ENCODE assay signal across 8 mouse cellular contexts in genomic region chr11:74838441-74838840, GRCm38 (mm10). TPM values are rescaled to one million over a fixed set of nuclear protein-coding genes. Genes with fewer than 3 reads are reported as not detected.
DNase-seq lines count a peak whose midpoint lies in the region; ATAC-seq and TF ChIP-seq lines count a peak whose summit lies in the region.

No protein-coding gene starts in this region.

- H3K27me3 ChIP-seq in E14TG2a.4 (ENCODE audit: insufficient read depth, low read length): no peaks in the 10 kb centered on the region
- no peaks in the 10 kb centered on the region for H3K27me3 ChIP-seq in forebrain, embryonic 11.5 days (ENCODE audit: control insufficient read depth, insufficient read depth, low read length)
- H3K27me3 ChIP-seq in heart, embryonic 16.5 days (ENCODE audit: control insufficient read depth, insufficient read depth, low read length): no peaks in the 10 kb centered on the region
- H3K27me3 ChIP-seq in liver, embryonic 15.5 days: no peaks in the 10 kb centered on the region
- no peaks in the 10 kb centered on the region for H3K27me3 ChIP-seq in neural tube, embryonic 13.5 days
- no peaks in the 10 kb centered on the region for H3K27me3 ChIP-seq in testis, adult 2 months (ENCODE audit: control insufficient read depth, insufficient read depth, low read length)

- TF ChIP-seq POLR2A in testis, adult 2 months (IDR thresholded peaks at IDR 0.05; ENCODE audit: control insufficient read depth, low read depth, low read length): peak; percentile 59

- H3K36me3 ChIP-seq in E14TG2a.4 (ENCODE audit: insufficient read depth, low read length): peaks cover 79% of the 10 kb centered on the region
- no peaks in the 10 kb centered on the region; the same call in 1 of the 2 replicates for H3K36me3 ChIP-seq in forebrain, embryonic 11.5 days (ENCODE audit: control insufficient read depth, insufficient read depth, low read length)
- peaks cover 11% of the 10 kb centered on the region for H3K36me3 ChIP-seq in heart, embryonic 16.5 days (ENCODE audit: control insufficient read depth, insufficient read depth)
- peaks cover 24% of the 10 kb centered on the region for H3K36me3 ChIP-seq in liver, embryonic 15.5 days (replicated peaks)
- peaks cover 22% of the 10 kb centered on the region for H3K36me3 ChIP-seq in neural tube, embryonic 13.5 days
- no peaks in the 10 kb centered on the region for H3K36me3 ChIP-seq in testis, adult 2 months (ENCODE audit: control insufficient read depth, insufficient read depth, low read length)

- no peaks in the 10 kb centered on the region for H3K9me3 ChIP-seq in E14TG2a.4 (ENCODE audit: low read length)
- H3K9me3 ChIP-seq in forebrain, embryonic 11.5 days (ENCODE audit: control insufficient read depth, low read length): no peaks in the 10 kb centered on the region
- H3K9me3 ChIP-seq in heart, embryonic 16.5 days (replicated peaks; ENCODE audit: control insufficient read depth, low read length): no peaks in the 10 kb centered on the region
- H3K9me3 ChIP-seq in liver, embryonic 15.5 days (replicated peaks): no peaks in the 10 kb centered on the region
- H3K9me3 ChIP-seq in neural tube, embryonic 13.5 days: no peaks in the 10 kb centered on the region

- peak; percentile 86 for DNase-seq in c-Kit-positive CD71-positive TER-119-negative erythroid progenitor cells, embryonic 14.5 days (ENCODE audit: low read depth)
- DNase-seq in forebrain, embryonic 11.5 days (ENCODE audit: low spot score): peak; percentile 96
- DNase-seq in kidney, postnatal 36 days: peak; percentile 97

- H3K4me1 ChIP-seq in E14TG2a.4 (replicated peaks; ENCODE audit: low read depth, low read length): peaks cover 90% of the 10 kb centered on the region
- H3K4me1 ChIP-seq in forebrain, embryonic 11.5 days (replicated peaks; ENCODE audit: control insufficient read depth, insufficient read depth, low read length): peaks cover 10% of the 10 kb centered on the region
- peaks cover 40% of the 10 kb centered on the region for H3K4me1 ChIP-seq in heart, embryonic 16.5 days (ENCODE audit: control insufficient read depth, insufficient read depth, low read length)
- peaks cover 68% of the 10 kb centered on the region for H3K4me1 ChIP-seq in liver, embryonic 15.5 days (replicated peaks)
- H3K4me1 ChIP-seq in neural tube, embryonic 13.5 days (replicated peaks): peaks cover 55% of the 10 kb centered on the region
- H3K4me1 ChIP-seq in testis, adult 2 months (ENCODE audit: control insufficient read depth, insufficient read depth, low read length): peaks cover 50% of the 10 kb centered on the region

- H3K27ac ChIP-seq in forebrain, embryonic 11.5 days (ENCODE audit: low read depth, low read length): peak overlapping the region; percentile 89
- H3K27ac ChIP-seq in heart, embryonic 16.5 days (ENCODE audit: low read length): peak overlapping the region; percentile 93
- H3K27ac ChIP-seq in liver, embryonic 15.5 days (replicated peaks): peak overlapping the region; percentile 98
- peak overlapping the region; percentile 91 for H3K27ac ChIP-seq in neural tube, embryonic 13.5 days (replicated peaks)
- peak overlapping the region; percentile 100 for H3K27ac ChIP-seq in testis, adult 2 months (ENCODE audit: control insufficient read depth, insufficient read depth, low read depth, low read length)

- ATAC-seq in forebrain, embryonic 11.5 days (replicated peaks; ENCODE audit: low FRiP score): peak; percentile 78
- ATAC-seq in heart, embryonic 16.5 days (replicated peaks; ENCODE audit: extremely low read depth, insufficient read depth, low FRiP score): peak; percentile 80
- ATAC-seq in liver, embryonic 15.5 days (ENCODE audit: insufficient read depth): peak; percentile 77
- peak; percentile 60 for ATAC-seq in neural tube, embryonic 13.5 days (ENCODE audit: low read depth)

- no peak for TF ChIP-seq CTCF in E14TG2a.4 (conservative IDR thresholded peaks at IDR 0.05; ENCODE audit: low read length)
- no peak for TF ChIP-seq CTCF in testis, adult 2 months (IDR thresholded peaks at IDR 0.05; ENCODE audit: control insufficient read depth, insufficient read depth, insufficient replicate concordance, low read depth, low read length)

- H3K4me3 ChIP-seq in E14TG2a.4 (replicated peaks; ENCODE audit: low read length): peak overlapping the region; percentile 80
- H3K4me3 ChIP-seq in forebrain, embryonic 11.5 days (ENCODE audit: low read depth, low read length): peak overlapping the region; percentile 55
- peak overlapping the region; percentile 55 for H3K4me3 ChIP-seq in heart, embryonic 16.5 days (ENCODE audit: low read length)
- peak overlapping the region; percentile 70 for H3K4me3 ChIP-seq in liver, embryonic 15.5 days (replicated peaks)
- H3K4me3 ChIP-seq in neural tube, embryonic 13.5 days: peak overlapping the region; percentile 54
- H3K4me3 ChIP-seq in testis, adult 2 months (ENCODE audit: control insufficient read depth, low read depth, low read length): peak overlapping the region; percentile 95

- H3K4me2 ChIP-seq in forebrain, embryonic 11.5 days (ENCODE audit: low read depth, low read length, severe bottlenecking): peak overlapping the region; percentile 69
- H3K4me2 ChIP-seq in heart, embryonic 16.5 days (ENCODE audit: low read depth, low read length): peak overlapping the region; percentile 76
- peak overlapping the region; percentile 97 for H3K4me2 ChIP-seq in liver, embryonic 15.5 days
- H3K4me2 ChIP-seq in neural tube, embryonic 13.5 days: peak overlapping the region; percentile 80

- H3K9ac ChIP-seq in forebrain, embryonic 11.5 days (ENCODE audit: low read length): peak overlapping the region; percentile 64
- peak overlapping the region; percentile 69 for H3K9ac ChIP-seq in heart, embryonic 16.5 days (ENCODE audit: low read length)
- peak overlapping the region; percentile 77 for H3K9ac ChIP-seq in liver, embryonic 15.5 days
- H3K9ac ChIP-seq in neural tube, embryonic 13.5 days: peak overlapping the region; percentile 73

- under 1% methylated on average over 31 of the region's 35 CpGs for WGBS in forebrain, embryonic 11.5 days
- WGBS in heart, embryonic 16.5 days: under 1% methylated on average over 35 of the region's 35 CpGs
- under 1% methylated on average over 35 of the region's 35 CpGs for WGBS in liver, embryonic 15.5 days (ENCODE audit: insufficient replicate concordance)
- WGBS in neural tube, embryonic 13.5 days: under 1% methylated on average over 35 of the region's 35 CpGs

RNA-seq across cellular contexts. Expression of gene Mnt, which starts 7.7 kb away (rescaled TPM):
- polyA plus RNA-seq in forebrain, embryonic 11.5 days (2014; fragmentation: Nextera tagmentation; extraction: Ambion mirVana): 5.8 and 6.0 TPM in 2 replicates
- polyA plus RNA-seq in heart, embryonic 16.5 days (2015; fragmentation: Nextera tagmentation; extraction: Ambion mirVana): 3.0 and 3.3 TPM in 2 replicates
- 1.4 and 1.5 TPM in 2 replicates for polyA plus RNA-seq in liver, embryonic 15.5 days (2015; fragmentation: Nextera tagmentation; extraction: Ambion mirVana)
- 8.4 and 8.9 TPM in 2 replicates for polyA plus RNA-seq in neural tube, embryonic 13.5 days (2015; fragmentation: Nextera tagmentation; extraction: Ambion mirVana)
- polyA plus RNA-seq in testis, adult 2 months (2012; rRNA removed): 42.6 and 44.0 TPM in 2 replicates

RNA-seq across cellular contexts. Expression of gene Sgsm2, which starts 58.4 kb away (rescaled TPM):
- 8.6 and 9.2 TPM in 2 replicates for polyA plus RNA-seq in forebrain, embryonic 11.5 days (2014; fragmentation: Nextera tagmentation; extraction: Ambion mirVana)
- 4.7 and 4.9 TPM in 2 replicates for polyA plus RNA-seq in heart, embryonic 16.5 days (2015; fragmentation: Nextera tagmentation; extraction: Ambion mirVana)
- polyA plus RNA-seq in liver, embryonic 15.5 days (2015; fragmentation: Nextera tagmentation; extraction: Ambion mirVana): 1.2 TPM in 2 replicates
- polyA plus RNA-seq in neural tube, embryonic 13.5 days (2015; fragmentation: Nextera tagmentation; extraction: Ambion mirVana): 17.1 and 19.7 TPM in 2 replicates
- 27.9 and 30.7 TPM in 2 replicates for polyA plus RNA-seq in testis, adult 2 months (2012; rRNA removed)

RNA-seq across cellular contexts. Expression of gene Tsr1, which starts 59.4 kb away (rescaled TPM):
- polyA plus RNA-seq in forebrain, embryonic 11.5 days (2014; fragmentation: Nextera tagmentation; extraction: Ambion mirVana): 54.0 and 57.4 TPM in 2 replicates
- polyA plus RNA-seq in heart, embryonic 16.5 days (2015; fragmentation: Nextera tagmentation; extraction: Ambion mirVana): 24.7 and 25.2 TPM in 2 replicates
- 19.7 and 20.0 TPM in 2 replicates for polyA plus RNA-seq in liver, embryonic 15.5 days (2015; fragmentation: Nextera tagmentation; extraction: Ambion mirVana)
- 30.2 and 31.9 TPM in 2 replicates for polyA plus RNA-seq in neural tube, embryonic 13.5 days (2015; fragmentation: Nextera tagmentation; extraction: Ambion mirVana)
- polyA plus RNA-seq in testis, adult 2 months (2012; rRNA removed): 14.7 and 15.1 TPM in 2 replicates

Comparison
In these comparisons a context has a peak if more than half of its experiments do, and no peak if none do; other contexts are left out.
1. Peak in every context shown above with its lines: DNase-seq, ATAC-seq, H3K4me3 ChIP-seq and H3K27ac ChIP-seq.